Mouse (Mus musculus) cortical plate, adult 2 months (tissue): ENCODE results near the gene Mdm1. TPM values are rescaled to one million over a fixed set of nuclear protein-coding genes. Genes with fewer than 3 reads are reported as not detected.

ENCODE experiments used
- H3K27ac ChIP-seq: fragments of 200-500 bp; 2 replicates; pipeline ENCODE4 v1.5.1; 2012; ENCODE audit warnings: low read length, control low read depth, inconsistent platforms; ENCODE audit not compliant: insufficient read depth
- H3K4me1 ChIP-seq: fragments of 200-500 bp; 2 replicates; pipeline ENCODE4 v1.6.1; 2011; ENCODE audit warnings: low read length; ENCODE audit not compliant: control insufficient read depth, insufficient read depth
- H3K4me3 ChIP-seq: fragments of 200-500 bp; 2 replicates; pipeline ENCODE4 v1.5.1; 2011; ENCODE audit warnings: mild to moderate bottlenecking, low read length, control low read depth; ENCODE audit not compliant: insufficient read depth
- CTCF ChIP-seq: fragments of 200-500 bp; IDR thresholded peaks from 2 replicates; pipeline ENCODE4 v1.5.1; 2011; ENCODE audit warnings: mild to moderate bottlenecking, control low read depth, low read length; ENCODE audit not compliant: insufficient read depth; ENCODE audit errors: extremely low read depth
- POLR2A ChIP-seq: fragments of 200-500 bp; IDR thresholded peaks from 2 replicates; pipeline ENCODE4 v1.6.1; 2011; ENCODE audit warnings: mild to moderate bottlenecking, low read length, control low read depth; ENCODE audit not compliant: insufficient read depth; ENCODE audit errors: extremely low read depth
- polyA plus RNA-seq: library from polyadenylated mRNA; depleted of rRNA; stranded (reverse); fragments of >200 nt; gene quantifications from 2 replicates; pipeline ENCODE4 v1.2.3, GENCODE M21; 2012; rRNA removed

Gene Mdm1
- 11.3 and 12.0 TPM in 2 replicates for polyA plus RNA-seq

DNA sequence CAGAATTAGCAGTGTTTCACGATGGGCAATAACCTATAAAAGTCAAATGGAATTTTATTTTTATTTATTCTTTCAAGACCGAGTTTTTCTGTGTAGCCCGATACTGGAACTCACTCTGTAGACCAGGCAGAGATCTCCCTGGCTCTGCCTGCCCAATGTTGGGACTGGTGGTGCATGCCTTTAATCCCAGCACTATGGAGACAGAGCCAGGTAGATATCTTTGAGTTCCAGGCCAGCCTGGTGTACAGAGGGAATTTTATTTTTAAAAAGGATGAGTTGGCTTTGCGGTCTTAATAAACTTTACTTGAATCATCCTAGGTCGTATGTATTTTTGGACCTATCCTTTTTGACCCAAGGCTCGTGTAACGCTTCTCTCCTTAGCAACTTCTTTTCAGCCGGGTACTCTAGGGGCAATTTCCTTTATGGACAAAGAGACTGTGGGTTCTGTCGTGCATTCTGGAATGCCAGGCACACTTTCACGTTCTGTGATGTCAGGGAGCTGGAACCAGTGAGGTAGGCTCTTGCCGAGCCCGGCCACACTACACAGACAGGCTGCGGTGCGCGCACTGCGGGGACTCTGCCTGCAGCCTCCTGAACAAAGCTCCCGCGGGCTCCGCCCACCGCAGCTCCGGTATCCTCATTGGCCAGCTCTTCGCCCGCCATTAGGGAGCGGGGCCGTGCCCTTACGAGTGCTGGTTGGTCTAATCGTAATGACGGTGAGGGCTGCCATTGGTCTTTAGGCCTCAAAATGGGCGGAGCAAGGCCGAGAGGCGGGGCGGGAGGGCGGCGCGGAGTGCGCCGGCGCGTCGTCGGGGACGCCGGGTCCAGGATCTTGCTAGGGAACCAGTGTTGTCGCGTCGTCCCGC lies at the start of gene Mdm1:
TSS of gene Mdm1 (plus strand) at position 794 of the 866 bp plus-strand sequence.
- Histone ChIP-seq H3K27ac (no peak within 1 kb of the TSS), H3K4me1 (no peaks in the 10 kb centered on the region), H3K4me3 (peak within 1 kb of the TSS; percentile 43)
- TF ChIP-seq POLR2A = peak; percentile 12; the same call in 1 of the 2 replicates
- TF ChIP-seq CTCF = no peak

GRCm38 (mm10) chr10:118092745-118093144 lies 48.9 kb upstream of the Mdm1 start:
- Histone ChIP-seq H3K4me3 (no peak overlapping the region), H3K4me1 (0 out of 2 replicates have a peak, but pooled peaks cover 2% of the 10 kb centered on the region), H3K27ac (no peak overlapping the region)
- TF ChIP-seq CTCF (no peak), POLR2A (no peak)

DNA sequence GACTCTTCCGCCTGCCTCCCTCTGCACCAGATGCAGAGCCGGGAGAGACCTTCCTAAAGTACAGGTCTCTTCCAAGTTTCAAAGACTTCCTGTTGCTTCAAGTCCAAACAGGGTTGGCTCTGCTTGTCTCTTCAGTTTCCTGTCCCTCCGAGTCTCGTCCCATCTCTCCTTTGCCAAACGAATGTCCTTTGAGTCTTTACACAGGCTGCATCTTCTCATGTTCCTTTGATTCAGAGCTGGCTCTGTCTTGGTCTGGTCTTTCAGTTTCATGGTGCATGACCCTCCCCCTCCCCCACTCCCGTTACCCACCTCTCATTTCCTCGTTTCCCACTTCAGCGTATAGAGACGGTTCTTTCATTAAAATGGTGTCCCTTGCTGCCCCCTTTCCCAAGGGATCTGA lies 47.9 kb upstream of the Mdm1 start:
- no peaks in the 10 kb centered on the region for H3K4me1 ChIP-seq
- TF ChIP-seq CTCF (no peak), POLR2A (no peak)
- H3K27ac ChIP-seq = no peak overlapping the region
- no peak overlapping the region for H3K4me3 ChIP-seq

- no peak for TF ChIP-seq POLR2A
- TF ChIP-seq CTCF = no peak
- H3K4me1 ChIP-seq = no peaks in the 10 kb centered on the region
- H3K4me3 ChIP-seq = no peak overlapping the region
- H3K27ac ChIP-seq = no peak overlapping the region
Measured at GRCm38 (mm10) chr10:118094853-118095252, 46.8 kb upstream of the Mdm1 start.

GRCm38 (mm10) chr10:118096223-118096622 lies 45.4 kb upstream of the Mdm1 start:
- H3K4me3 ChIP-seq = no peak overlapping the region
- H3K27ac ChIP-seq = no peak overlapping the region
- TF ChIP-seq CTCF (no peak), POLR2A (no peak)
- peaks cover 2% of the 10 kb centered on the region; the same call in 1 of the 2 replicates for H3K4me1 ChIP-seq

GRCm38 (mm10) chr10:118097898-118098297 lies 43.7 kb upstream of the Mdm1 start:
- TF ChIP-seq CTCF (no peak), POLR2A (no peak)
- Histone ChIP-seq H3K27ac (no peak overlapping the region), H3K4me3 (no peak overlapping the region), H3K4me1 (peaks cover 2% of the 10 kb centered on the region; the same call in 1 of the 2 replicates)

GRCm38 (mm10) chr10:118100570-118100969 lies 41.0 kb upstream of the Mdm1 start:
- no peak for TF ChIP-seq CTCF
- no peak for TF ChIP-seq POLR2A
- Histone ChIP-seq H3K4me1 (peaks cover 2% of the 10 kb centered on the region; the same call in 1 of the 2 replicates), H3K27ac (no peak overlapping the region), H3K4me3 (no peak overlapping the region)

DNA sequence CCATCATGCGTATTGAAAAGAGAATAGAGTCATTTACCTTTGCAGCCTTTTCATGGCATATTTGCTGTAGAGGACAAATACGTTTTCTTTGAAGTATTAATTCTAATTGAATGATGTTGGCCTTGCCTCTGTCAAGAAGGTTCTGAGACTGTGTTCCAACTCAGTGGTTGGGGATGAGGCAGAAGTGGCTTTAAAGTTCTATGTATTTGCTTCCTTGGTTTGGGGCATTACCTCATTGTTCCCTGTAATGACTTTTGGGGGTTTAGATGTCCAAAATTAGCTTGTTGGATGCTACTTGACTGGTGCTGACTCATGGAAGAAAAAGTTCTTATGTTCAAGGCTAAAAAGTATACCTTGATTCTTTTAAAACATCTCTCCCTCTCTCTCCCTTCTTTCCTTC lies 40.6 kb upstream of the Mdm1 start:
- no peak for TF ChIP-seq CTCF
- no peak for TF ChIP-seq POLR2A
- no peak overlapping the region for H3K4me3 ChIP-seq
- H3K4me1 ChIP-seq = peaks cover 2% of the 10 kb centered on the region; the same call in 1 of the 2 replicates
- no peak overlapping the region for H3K27ac ChIP-seq

- Histone ChIP-seq H3K27ac (0 out of 2 replicates have a peak overlapping the region, but pooled peaks have one; percentile 33), H3K4me3 (peak overlapping the region; percentile 41), H3K4me1 (peaks cover 2% of the 10 kb centered on the region; the same call in 1 of the 2 replicates)
- no peak for TF ChIP-seq CTCF
- TF ChIP-seq POLR2A = peak; percentile 73
Measured at GRCm38 (mm10) chr10:118103020-118103666, 38.5 kb upstream of the Mdm1 start.
